ENCODE assay signal across 14 mouse cellular contexts in the genomic region with DNA sequence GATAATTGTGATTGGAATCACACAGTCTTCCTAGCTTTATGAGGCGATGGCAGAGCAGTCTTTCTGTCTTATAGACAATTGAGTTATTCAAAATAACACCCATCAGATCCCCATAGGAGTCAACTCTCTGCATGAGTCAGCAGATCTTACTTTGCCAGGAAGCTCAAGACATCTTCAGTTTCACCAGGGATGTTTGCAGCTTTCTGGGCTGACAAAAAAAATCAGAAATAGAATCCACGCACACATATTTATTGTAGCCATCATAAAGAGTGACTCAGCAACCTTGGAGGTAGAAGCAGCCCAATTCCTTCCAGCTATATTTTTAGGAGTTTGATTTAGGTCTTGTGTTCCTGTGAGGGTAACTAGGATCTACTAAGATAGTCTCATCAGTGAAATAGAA.
"Had no signal": no experiment of that assay in that cellular context is flagged by ENCODE, and none has a peak within 500 bp of the region (broad histone marks: within the 10 kb centered on the region; RNA-seq: fewer than 3 reads in every experiment).

No protein-coding gene starts in this region.

- DNase-seq: kidney, adult 18-20 months; kidney, adult 9 months; kidney, postnatal 25 days; layer of hippocampus, postnatal 36 days; liver; lung, adult 18-20 months; lung, postnatal 10 days; lung, postnatal 36 days; midbrain, embryonic 14.5 days; right cerebral cortex, postnatal 25 days; spleen, adult 18-20 months; thymus, adult 18-20 months; thymus, postnatal 36 days had no signal

- ATAC-seq: liver, embryonic 12.5 days had no signal
